Mouse (Mus musculus) urinary bladder, postnatal 36 days (tissue): Measurements from ENCODE around the gene Cers3.

Experiments
- DNase-seq, 2 experiments: peaks; one replicate each; pipeline ENCODE4 v3.0.0; 2022; ENCODE audit warnings: low spot score in 2 of 2, mixed read lengths in 1 of 2

The Cers3 gene

DNA sequence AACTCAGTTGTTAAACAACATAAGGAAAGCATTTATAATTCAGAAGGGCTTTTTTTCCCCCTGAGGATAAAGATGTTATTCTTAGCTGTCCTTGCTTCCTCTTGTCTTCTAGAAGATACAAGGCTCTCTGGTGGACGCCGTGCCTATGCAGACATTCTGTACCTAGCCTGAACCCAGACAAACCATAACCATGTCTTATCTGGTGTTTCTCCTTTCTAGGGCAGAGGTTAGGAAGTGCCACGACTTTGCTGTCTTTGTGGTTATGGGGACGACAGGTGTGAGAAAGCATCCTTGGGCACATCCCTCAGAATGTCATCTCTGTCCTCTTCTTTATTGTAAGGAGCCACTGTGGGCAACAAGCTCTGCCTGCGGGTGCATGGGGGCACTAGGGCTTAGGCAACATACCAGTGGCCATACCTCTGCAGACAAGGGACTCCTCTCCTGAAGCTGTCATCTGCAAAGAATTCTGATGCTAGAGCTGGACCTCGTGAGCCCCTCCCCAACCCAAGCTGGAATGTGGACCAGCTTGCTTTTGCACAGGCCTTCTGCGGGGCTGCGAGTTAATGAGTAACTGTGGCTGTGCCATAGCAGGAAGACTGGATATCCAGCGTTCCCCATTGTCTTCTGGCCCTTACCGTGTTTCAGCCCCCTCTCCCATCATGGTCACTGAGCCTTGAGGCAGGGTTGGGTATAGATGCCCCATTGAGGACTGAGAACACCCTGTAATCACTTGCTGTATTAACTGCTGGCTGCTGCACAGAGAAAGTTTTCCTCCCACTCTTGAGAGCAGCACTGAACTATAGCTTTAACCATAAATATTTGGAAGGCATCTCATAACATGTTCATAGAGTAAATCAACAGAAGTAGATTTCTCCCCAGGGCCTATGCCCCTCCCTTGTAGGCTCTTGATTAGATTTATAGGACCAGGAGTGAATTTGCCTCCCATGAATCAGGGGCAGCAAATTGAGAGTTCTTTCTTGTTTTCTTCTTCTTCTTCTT lies 36.9 kb downstream of the Cers3 start:
- DNase-seq: peak; percentile 74 to 75

GRCm38 (mm10) chr7:66786476-66786875 lies 43.2 kb downstream of the Cers3 start:
- DNase-seq: no peak

- no peak for DNase-seq
These were observed 44.5 kb downstream of the Cers3 start for GRCm38 (mm10) chr7:66787816-66788215.

GRCm38 (mm10) chr7:66789860-66790748 lies 46.8 kb downstream of the Cers3 start:
- DNase-seq: peak; percentile 22 to 40

GRCm38 (mm10) chr7:66791022-66791421 lies 47.7 kb downstream of the Cers3 start:
- DNase-seq: no peak

GRCm38 (mm10) chr7:66796909-66797308 lies 53.6 kb downstream of the Cers3 start:
- no peak for DNase-seq

- DNase-seq: no peak
These were observed 54.0 kb downstream of the Cers3 start for GRCm38 (mm10) chr7:66797345-66797744.

DNA sequence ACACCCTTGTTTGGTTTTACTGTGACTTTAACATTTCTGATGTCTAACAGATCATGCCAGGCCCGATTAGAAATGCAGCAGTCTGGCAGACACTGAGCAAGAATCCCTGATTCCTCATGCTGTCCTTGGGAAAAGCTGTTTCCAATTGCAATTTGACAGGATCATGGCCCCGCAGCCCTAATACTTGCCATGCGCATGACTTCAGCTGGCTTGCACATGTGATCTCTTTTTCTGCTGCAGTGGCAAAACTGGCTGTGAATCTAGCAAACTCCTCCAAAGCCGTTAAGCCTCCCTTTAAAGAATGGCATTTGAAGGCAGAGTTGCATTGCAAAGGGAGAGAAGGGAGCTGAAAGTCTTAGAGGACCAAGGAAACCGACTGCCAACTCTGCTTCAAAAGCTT lies 55.5 kb downstream of the Cers3 start:
- DNase-seq: no peak

DNA sequence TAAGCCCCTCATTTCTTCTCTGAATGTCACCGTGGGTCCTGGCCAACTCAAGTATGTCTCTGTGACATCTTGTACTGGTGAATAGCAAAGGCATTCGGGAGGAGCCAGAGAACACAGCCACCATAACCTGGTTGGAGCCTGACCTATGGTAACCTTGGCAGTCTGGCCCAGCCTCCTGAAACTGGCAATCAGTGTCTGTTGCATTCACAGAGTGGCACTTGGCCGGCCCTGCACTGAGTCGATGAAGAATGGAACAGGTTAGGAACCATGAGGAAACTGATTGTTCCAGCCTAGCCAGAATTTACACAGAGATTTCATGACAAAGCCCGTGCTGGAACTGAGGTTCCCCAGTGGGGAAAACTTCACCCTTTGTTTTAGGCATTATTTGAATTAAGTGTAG lies 57.5 kb downstream of the Cers3 start:
- DNase-seq: no peak

DNA sequence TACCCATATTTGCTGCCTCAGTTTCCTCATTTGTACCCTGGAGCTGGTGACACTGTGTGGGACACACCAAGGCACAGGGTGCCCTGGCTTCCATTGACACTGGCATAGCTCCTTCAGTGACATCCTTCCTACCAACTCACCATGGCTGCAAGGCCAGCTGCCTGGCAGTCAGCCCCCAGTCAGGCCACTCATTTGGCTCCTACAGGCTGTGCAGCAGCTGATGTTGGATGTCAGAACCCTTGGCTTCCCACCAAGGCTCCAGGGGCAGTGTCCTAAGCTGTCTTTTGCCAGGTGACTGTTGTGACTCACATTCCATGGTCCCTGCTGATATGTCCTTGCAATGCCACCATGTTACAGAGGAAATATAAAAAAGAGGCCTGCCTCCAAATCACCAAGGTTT lies 58.5 kb downstream of the Cers3 start:
- DNase-seq: no peak

- DNase-seq: no peak
These were observed 60.5 kb downstream of the Cers3 start for GRCm38 (mm10) chr7:66803798-66804197.

DNA sequence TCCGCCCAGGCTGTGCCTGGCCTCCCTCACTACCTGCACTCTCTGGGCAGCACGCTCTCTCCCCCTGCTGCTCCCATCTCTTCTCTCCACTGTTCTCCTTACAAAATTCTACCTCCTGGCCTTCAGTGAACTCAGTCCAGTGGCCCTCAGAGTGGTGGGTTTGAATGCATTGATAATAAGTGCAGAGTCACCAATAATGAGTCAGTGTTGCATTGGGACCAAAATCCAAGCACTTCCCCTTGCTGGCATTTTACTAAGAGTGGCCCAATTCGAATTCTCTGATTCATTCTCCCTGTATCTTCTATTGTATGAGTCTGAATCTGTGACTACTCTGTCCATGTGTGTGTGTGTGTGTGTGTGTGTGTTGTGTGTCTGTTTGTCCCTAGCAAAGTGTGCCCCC lies 63.5 kb downstream of the Cers3 start:
- no peak for DNase-seq

DNA sequence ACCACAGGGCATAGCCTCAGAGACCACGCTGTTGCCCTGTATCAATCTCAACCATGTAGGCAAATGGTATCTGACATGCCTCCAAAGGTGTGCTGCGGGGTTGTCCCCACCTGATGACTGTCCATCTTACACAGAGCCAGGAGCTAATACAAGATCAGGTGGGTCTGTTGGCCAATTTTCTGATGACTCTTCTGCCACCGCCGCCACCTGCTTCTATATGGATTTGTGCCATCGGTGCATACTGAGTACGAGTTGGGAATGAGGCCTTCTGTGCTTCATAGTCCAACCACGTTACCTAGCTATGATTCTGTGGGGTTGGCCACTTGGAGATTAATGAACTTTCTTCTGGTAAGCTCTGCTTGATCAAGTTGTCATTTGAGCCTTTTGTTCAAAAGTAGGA lies 67.1 kb downstream of the Cers3 start:
- DNase-seq: no peak

DNA sequence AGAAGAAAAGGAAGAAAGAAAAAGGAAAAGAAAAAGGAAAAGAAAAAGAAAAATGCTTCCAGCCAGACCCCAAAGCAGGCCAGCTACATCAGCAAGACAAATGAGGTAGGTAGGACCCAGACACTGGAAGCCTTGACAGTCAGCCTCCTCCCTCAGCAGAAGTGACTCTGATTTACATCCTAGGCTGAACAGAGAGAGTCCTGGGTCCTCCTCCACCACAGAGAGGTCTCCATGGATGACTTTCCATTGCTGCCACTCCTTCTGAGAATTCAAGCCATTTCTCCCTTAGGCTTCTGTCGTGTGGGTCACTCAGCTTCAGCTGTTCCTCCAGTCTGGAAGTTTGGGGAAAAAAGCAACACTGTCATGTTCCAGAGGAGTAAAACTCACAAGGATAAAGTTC lies 68.0 kb downstream of the Cers3 start:
- no peak for DNase-seq

DNA sequence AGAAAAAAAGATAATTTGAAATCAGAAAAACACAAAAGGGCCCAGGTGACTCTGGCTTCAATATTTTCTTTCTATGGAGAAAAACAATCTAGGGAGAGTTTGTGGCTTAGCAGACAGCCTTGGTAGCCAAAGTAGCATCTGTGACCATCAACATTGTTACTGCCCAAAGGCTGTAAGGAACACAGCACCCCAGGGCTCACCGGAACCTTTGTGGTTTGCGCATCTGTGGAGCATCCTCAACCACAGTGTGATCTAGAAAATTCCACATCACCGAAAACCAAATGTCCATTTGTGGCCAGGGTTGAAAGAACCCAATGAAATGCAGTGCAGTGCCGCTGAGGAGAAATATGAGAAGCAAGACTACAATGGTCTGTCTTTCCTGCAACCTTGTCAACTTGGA lies 69.0 kb downstream of the Cers3 start:
- DNase-seq: no peak

DNA sequence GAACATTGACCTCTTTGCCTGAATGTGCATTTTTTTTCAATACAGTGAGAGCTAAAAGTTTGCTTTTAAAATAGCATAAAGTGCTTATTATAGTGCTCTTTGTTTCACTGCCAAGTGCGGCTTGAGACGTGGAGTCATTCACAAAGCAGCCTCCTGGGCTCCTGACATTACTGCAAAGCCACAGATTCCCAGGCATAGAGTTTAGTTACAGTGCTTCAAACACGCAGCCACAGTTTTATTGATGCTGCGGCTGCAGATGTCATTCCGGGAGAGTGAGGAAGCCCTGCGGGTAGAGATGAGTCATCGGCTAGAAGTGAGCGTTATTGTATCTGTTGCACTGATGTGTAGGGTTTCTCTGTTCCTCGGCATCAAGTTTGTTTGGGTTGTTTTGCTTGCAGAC lies 69.4 kb downstream of the Cers3 start:
- DNase-seq: no peak

- no peak for DNase-seq
These were observed 69.9 kb downstream of the Cers3 start for GRCm38 (mm10) chr7:66813172-66813571.

GRCm38 (mm10) chr7:66815526-66815925 lies 72.2 kb downstream of the Cers3 start:
- no peak for DNase-seq

GRCm38 (mm10) chr7:66820034-66820433 lies 76.7 kb downstream of the Cers3 start:
- peak in 1 of 2 experiments; percentile 24 for DNase-seq

- no peak for DNase-seq
These were observed 87.5 kb downstream of the Cers3 start for GRCm38 (mm10) chr7:66830803-66831202.

DNA sequence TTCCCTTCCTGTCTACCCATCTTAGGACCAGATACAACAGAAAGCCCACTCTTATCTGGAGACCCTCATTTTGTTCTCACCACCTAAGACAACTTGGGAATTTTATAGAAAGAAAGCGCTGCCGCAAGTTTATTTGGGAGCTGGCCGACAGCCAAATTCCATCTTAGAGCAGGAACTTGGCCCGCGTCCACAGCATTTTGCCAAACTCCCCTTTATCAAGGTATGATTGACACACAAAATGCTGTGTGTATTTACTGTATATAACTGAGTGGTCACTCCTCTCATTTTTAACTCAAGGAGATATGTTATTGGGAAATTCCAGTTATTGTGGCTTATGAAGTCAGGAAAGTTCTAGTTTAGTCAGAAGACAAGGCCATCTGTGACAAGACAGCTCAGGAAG lies 88.0 kb downstream of the Cers3 start:
- DNase-seq: peak in 1 of 2 experiments; percentile 30

- DNase-seq: peak; percentile 84 to 92
These were observed 96.2 kb downstream of the Cers3 start, which contains the start of gene Adamts17 for GRCm38 (mm10) chr7:66839463-66840007. Gene Adamts17, plus strand, starts transcription at chr7:66839735.
